Mouse (Mus musculus): Measurements from ENCODE around the gene Sdad1. TPM values are rescaled to one million over a fixed set of nuclear protein-coding genes. Genes with fewer than 3 reads are reported as not detected.
"Not testable (repeated sequence)": the region's sequence is repeated elsewhere in the genome, so short reads cannot be mapped to it uniquely, and the experiment has no call there.

Gene Sdad1
- 40.4 and 40.9 TPM in 2 replicates for polyA plus RNA-seq (2014; fragmentation: Nextera tagmentation; extraction: Ambion mirVana)

DNA sequence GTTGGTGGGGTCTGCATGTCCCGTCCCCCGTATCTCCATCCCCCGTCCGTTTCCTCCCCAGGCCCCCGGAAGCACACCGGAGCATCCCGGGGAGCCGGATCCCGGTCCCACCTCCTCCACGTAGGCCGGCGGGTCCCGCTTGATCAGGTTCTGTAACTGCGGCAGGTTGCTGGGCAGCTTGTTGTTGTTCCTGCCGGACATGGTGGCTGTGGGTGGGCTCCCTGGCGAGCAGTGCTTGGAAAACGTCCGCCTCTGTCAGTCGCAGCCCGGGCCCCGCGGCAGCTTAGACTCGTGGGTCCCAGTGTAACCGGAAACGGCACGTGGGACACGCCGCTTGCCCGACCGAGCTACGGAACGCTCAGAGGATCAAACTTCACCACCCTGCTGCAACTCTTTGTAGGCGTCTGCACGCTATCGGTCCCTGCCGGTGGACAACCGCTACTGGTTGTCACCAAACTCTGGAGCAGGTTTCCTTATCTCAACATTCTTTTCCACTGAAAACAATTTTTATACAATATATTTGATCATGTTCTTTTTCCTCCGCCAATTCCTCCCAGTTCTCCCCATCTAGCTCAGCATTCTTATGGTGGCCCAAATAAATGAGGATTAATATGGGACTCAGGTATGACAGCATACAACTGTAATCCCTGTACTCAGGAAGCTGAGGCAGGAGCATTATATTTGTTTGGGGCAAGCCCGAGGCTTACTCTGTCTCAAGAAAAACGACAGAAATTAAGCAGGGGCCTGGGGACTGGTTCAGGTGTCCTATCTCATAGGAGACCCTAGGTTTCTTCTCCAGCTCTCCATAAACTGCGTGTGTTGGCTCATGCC, at the start of gene Sdad1:
Gene Sdad1 (minus strand): TSS at position 799 of the 831 bp plus-strand sequence.
- ATAC-seq (ENCODE audit: low FRiP score), result peak; percentile 95
- peaks cover 3% of the 10 kb centered on the region; the same call in 1 of the 2 replicates for H3K36me3 ChIP-seq (ENCODE audit: control insufficient read depth, insufficient read depth, low read length)
- DNase-seq (ENCODE audit: low spot score, missing footprints), result peak; percentile 98
- H3K27me3 ChIP-seq (ENCODE audit: control insufficient read depth, insufficient read depth, low read length), result no peaks in the 10 kb centered on the region
- peak within 1 kb of the TSS; percentile 77 for H3K4me2 ChIP-seq
- peaks cover 10% of the 10 kb centered on the region for H3K4me1 ChIP-seq (ENCODE audit: control insufficient read depth, insufficient read depth, low read length)
- H3K4me3 ChIP-seq (ENCODE audit: low read depth, low read length), result peak within 1 kb of the TSS; percentile 83
- no peak within 1 kb of the TSS for H3K27ac ChIP-seq (ENCODE audit: low read depth, low read length)
- peak within 1 kb of the TSS; percentile 78 for H3K9ac ChIP-seq (ENCODE audit: low read length)
- no peaks in the 10 kb centered on the region for H3K9me3 ChIP-seq (ENCODE audit: control insufficient read depth, low read length)
- WGBS, result 3% methylated on average over 41 of the region's 41 CpGs

DNA sequence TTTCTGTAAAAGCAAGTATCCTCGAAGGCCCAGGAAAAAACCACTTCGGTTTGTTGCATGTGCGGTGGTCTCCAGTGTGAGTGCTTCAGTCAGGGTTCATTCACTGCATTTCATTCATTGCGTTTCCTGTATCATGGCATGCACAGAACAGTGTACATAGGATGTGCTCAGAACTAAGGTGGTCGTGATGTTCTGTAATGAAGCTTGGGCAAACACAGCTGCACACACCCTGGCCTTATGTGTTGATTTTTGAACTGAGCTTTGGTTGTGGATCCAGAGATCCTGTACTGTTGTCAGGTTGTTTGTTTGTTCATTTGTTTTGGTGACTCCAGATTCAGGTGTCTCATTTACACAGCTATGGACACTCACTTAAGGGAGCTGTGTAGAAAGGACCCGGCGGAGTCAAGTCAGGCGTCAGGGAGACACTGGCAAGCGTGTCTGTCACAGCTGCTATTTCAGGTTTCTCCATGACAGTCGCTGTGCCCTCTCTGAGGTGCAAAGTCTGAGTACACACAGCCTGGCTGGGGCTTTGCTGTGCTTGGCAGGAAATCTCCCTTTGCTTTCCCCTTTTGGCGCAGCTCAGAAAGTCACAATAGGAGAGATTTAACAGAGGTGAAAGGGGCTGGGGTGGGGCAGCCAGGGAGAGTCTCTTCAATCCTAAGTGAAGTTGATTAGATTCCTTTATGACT, 48.6 kb upstream of the Sdad1 start:
- Histone ChIP-seq H3K27me3 (ENCODE audit: control insufficient read depth, insufficient read depth, low read length) (no peaks in the 10 kb centered on the region), H3K4me1 (ENCODE audit: control insufficient read depth, insufficient read depth, low read length) (no peaks in the 10 kb centered on the region), H3K4me2 (no peak overlapping the region), H3K4me3 (ENCODE audit: low read depth, low read length) (no peak overlapping the region), H3K27ac (ENCODE audit: low read depth, low read length) (no peak overlapping the region), H3K9ac (ENCODE audit: low read length) (no peak overlapping the region), H3K9me3 (ENCODE audit: control insufficient read depth, low read length) (no peaks in the 10 kb centered on the region), H3K36me3 (ENCODE audit: control insufficient read depth, insufficient read depth, low read length) (no peaks in the 10 kb centered on the region)
- DNase-seq (ENCODE audit: low spot score, missing footprints), result no peak
- WGBS, result 78% methylated on average over 11 of the region's 11 CpGs
- no peak for ATAC-seq (ENCODE audit: low FRiP score)

DNA sequence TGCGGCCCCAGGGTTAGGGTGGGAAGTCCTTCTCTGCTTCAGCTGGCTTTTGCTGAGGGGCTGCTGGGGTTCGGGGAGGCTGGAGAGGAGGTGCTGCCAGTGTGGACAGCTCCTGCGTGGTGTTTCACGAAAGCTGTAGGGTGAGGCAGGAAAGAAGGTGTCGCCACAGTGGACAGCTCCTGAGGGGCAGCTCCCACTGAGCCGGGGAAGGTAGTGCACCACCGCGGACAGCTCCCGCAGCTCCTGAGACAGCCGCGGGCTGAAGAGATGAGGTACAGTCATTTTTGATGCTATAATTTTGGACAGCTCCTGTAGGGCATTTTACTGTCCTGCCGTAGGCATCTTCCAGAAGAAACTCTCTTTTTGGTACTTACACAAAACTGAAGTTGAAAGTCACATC, 47.8 kb upstream of the Sdad1 start:
- Histone ChIP-seq H3K27ac (ENCODE audit: low read depth, low read length) (no peak overlapping the region), H3K27me3 (ENCODE audit: control insufficient read depth, insufficient read depth, low read length) (no peaks in the 10 kb centered on the region), H3K9me3 (ENCODE audit: control insufficient read depth, low read length) (no peaks in the 10 kb centered on the region), H3K9ac (ENCODE audit: low read length) (no peak overlapping the region), H3K4me3 (ENCODE audit: low read depth, low read length) (no peak overlapping the region), H3K4me1 (ENCODE audit: control insufficient read depth, insufficient read depth, low read length) (no peaks in the 10 kb centered on the region), H3K4me2 (no peak overlapping the region), H3K36me3 (ENCODE audit: control insufficient read depth, insufficient read depth, low read length) (no peaks in the 10 kb centered on the region)
- ATAC-seq (ENCODE audit: low FRiP score) (no peak), DNase-seq (ENCODE audit: low spot score, missing footprints) (no peak)
- WGBS, result 62% methylated on average over 12 of the region's 12 CpGs

DNA sequence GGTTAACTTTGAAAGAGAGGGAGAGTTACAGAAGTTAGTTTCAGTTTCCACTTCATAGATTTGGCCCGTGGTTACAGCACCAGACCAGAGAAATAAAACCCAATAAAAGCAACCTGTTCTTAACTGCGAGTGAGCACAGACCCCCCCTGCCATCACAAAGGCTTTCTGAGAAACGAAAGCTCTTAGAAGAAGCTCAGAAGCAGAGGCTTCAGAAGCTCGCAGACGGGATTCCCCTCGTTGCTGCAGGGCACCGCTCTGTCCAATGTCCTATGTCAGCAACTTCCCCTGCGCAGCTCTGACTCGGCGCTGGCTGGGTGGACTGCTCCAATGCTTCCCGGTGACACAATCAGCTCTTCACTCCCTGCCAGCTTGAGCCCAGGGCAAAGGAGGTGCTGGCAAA, 43.2 kb upstream of the Sdad1 start:
- Histone ChIP-seq H3K4me1 (ENCODE audit: control insufficient read depth, insufficient read depth, low read length) (no peaks in the 10 kb centered on the region; the same call in 1 of the 2 replicates), H3K27me3 (ENCODE audit: control insufficient read depth, insufficient read depth, low read length) (no peaks in the 10 kb centered on the region), H3K4me2 (no peak overlapping the region), H3K9me3 (ENCODE audit: control insufficient read depth, low read length) (no peaks in the 10 kb centered on the region), H3K4me3 (ENCODE audit: low read depth, low read length) (no peak overlapping the region), H3K9ac (ENCODE audit: low read length) (no peak overlapping the region), H3K27ac (ENCODE audit: low read depth, low read length) (no peak overlapping the region), H3K36me3 (ENCODE audit: control insufficient read depth, insufficient read depth, low read length) (no peaks in the 10 kb centered on the region)
- ATAC-seq (ENCODE audit: low FRiP score) (no peak), DNase-seq (ENCODE audit: low spot score, missing footprints) (no peak)
- 70% methylated on average over 11 of the region's 11 CpGs for WGBS

DNA sequence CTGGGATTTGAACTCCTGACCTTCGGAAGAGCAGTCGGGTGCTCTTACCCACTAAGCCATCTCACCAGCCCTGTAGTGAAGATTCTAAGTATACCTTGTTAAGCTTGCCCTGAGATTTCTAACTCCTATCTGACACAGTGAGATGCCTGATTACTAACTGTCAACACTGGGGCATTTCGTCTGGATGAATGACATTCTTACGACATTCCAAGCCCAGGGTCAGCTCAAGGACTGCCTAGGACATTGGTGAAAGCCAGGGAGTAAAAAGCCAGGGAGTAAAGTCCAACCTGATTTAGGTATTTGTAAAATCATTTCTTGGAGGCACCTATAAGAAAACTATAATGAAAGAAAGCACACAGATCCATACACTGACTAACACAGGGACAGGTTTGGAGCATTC, 42.4 kb upstream of the Sdad1 start:
- H3K27ac ChIP-seq (ENCODE audit: low read depth, low read length); H3K4me3 ChIP-seq (ENCODE audit: low read depth, low read length); H3K4me1 ChIP-seq (ENCODE audit: control insufficient read depth, insufficient read depth, low read length); ATAC-seq (ENCODE audit: low FRiP score); H3K9me3 ChIP-seq (ENCODE audit: control insufficient read depth, low read length); H3K9ac ChIP-seq (ENCODE audit: low read length); H3K27me3 ChIP-seq (ENCODE audit: control insufficient read depth, insufficient read depth, low read length); H3K4me2 ChIP-seq; H3K36me3 ChIP-seq (ENCODE audit: control insufficient read depth, insufficient read depth, low read length): not testable (repeated sequence)
- peak; percentile 37 for DNase-seq (ENCODE audit: low spot score, missing footprints)
- 83% methylated on average over 4 of the region's 4 CpGs for WGBS

DNA sequence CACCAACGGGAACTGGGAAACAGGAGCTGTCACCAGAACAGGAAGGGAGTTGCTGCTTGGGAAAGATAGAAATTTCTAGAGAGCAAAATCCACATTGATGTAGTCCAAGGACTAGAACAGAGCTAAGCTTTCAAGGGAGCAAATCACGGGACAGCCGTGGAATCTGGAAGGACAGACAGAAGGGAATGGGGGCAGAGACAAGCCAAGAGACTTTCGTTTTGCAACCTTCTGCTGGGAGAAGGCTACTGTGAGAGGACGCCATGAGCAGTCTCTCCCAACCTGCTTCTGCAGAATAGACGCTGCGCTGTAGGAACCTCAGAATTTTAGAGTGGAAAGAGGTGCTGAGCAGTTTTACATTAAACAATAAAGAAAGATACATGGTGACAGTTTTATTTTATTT, 39.5 kb upstream of the Sdad1 start:
- no peaks in the 10 kb centered on the region for H3K36me3 ChIP-seq (ENCODE audit: control insufficient read depth, insufficient read depth, low read length)
- no peak overlapping the region for H3K4me2 ChIP-seq
- no peak overlapping the region for H3K27ac ChIP-seq (ENCODE audit: low read depth, low read length)
- no peaks in the 10 kb centered on the region for H3K27me3 ChIP-seq (ENCODE audit: control insufficient read depth, insufficient read depth, low read length)
- peak; percentile 33 for DNase-seq (ENCODE audit: low spot score, missing footprints)
- H3K9me3 ChIP-seq (ENCODE audit: control insufficient read depth, low read length), result no peaks in the 10 kb centered on the region
- no peak for ATAC-seq (ENCODE audit: low FRiP score)
- H3K9ac ChIP-seq (ENCODE audit: low read length), result no peak overlapping the region
- no peaks in the 10 kb centered on the region; the same call in 1 of the 2 replicates for H3K4me1 ChIP-seq (ENCODE audit: control insufficient read depth, insufficient read depth, low read length)
- H3K4me3 ChIP-seq (ENCODE audit: low read depth, low read length), result no peak overlapping the region
- 81% methylated on average over 7 of the region's 7 CpGs for WGBS

DNA sequence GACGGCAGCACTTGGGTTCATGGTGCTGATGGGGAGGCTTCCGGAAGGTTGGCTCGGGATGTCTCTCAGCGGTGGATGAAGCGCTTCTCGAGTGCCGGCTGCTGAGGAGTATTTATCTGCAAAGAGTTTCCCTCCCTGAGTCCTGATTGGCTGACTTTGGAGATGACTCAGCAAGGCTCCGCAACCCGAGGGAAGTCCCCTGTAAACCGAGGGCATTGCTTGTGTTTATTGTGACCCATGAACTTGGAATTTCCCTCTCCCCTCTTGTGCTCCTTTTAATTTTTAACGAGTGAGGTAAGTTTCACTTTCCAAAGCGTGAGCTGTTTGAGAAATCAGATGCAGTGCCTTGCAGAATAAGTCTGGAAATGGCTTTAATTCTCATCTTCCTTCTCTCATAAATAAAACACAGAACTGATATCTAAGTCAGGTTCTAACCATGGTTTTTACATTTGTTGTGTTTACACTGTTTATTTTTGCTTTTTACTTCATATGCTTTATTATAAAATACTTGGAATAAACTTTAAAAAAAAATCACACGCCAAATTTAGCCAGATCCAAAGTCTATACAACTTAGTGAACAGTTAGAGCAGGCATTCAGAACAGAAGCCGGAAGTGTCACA, 38.6 kb upstream of the Sdad1 start, which contains the start of gene Cxcl10:
Gene Cxcl10 (minus strand): TSS at position 96 of the 620 bp plus-strand sequence.
- Histone ChIP-seq H3K9me3 (ENCODE audit: control insufficient read depth, low read length) (no peaks in the 10 kb centered on the region), H3K4me3 (ENCODE audit: low read depth, low read length) (no peak within 1 kb of the TSS), H3K27ac (ENCODE audit: low read depth, low read length) (no peak within 1 kb of the TSS), H3K4me1 (ENCODE audit: control insufficient read depth, insufficient read depth, low read length) (no peaks in the 10 kb centered on the region; the same call in 1 of the 2 replicates), H3K36me3 (ENCODE audit: control insufficient read depth, insufficient read depth, low read length) (no peaks in the 10 kb centered on the region), H3K27me3 (ENCODE audit: control insufficient read depth, insufficient read depth, low read length) (no peaks in the 10 kb centered on the region), H3K9ac (ENCODE audit: low read length) (0 out of 2 replicates have a peak within 1 kb of the TSS, but pooled peaks have one; percentile 2), H3K4me2 (peak within 1 kb of the TSS; percentile 28)
- ATAC-seq (ENCODE audit: low FRiP score), result peak; percentile 65
- WGBS, result 30% methylated on average over 14 of the region's 14 CpGs
- peak; percentile 87 for DNase-seq (ENCODE audit: low spot score, missing footprints)

DNA sequence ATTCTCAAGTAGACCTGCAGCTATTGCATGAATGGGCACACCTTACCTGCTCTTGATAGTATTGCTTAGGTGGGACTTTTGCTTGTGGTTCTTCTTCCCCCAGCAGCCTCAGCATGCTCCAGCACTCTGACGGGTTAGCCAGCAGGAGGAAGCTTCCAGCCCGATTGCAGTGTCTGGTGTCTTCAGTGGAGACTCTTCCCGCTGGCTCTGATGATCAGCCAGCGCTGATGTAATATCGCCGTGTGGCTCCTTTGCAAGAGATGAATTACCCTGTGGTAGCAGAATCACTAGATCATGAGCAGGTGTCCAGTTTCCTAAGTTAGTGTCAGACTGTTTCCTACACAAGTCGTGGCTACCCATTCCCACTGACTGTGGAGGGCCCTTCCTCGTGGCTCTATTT, 34.7 kb upstream of the Sdad1 start:
- no peak overlapping the region for H3K4me3 ChIP-seq (ENCODE audit: low read depth, low read length)
- DNase-seq (ENCODE audit: low spot score, missing footprints) (no peak), ATAC-seq (ENCODE audit: low FRiP score) (no peak)
- H3K9ac ChIP-seq (ENCODE audit: low read length), result no peak overlapping the region
- H3K27me3 ChIP-seq (ENCODE audit: control insufficient read depth, insufficient read depth, low read length), result no peaks in the 10 kb centered on the region
- 85% methylated on average over 8 of the region's 8 CpGs for WGBS
- H3K4me1 ChIP-seq (ENCODE audit: control insufficient read depth, insufficient read depth, low read length), result no peaks in the 10 kb centered on the region; the same call in 1 of the 2 replicates
- no peak overlapping the region for H3K27ac ChIP-seq (ENCODE audit: low read depth, low read length)
- no peaks in the 10 kb centered on the region for H3K9me3 ChIP-seq (ENCODE audit: control insufficient read depth, low read length)
- H3K36me3 ChIP-seq (ENCODE audit: control insufficient read depth, insufficient read depth, low read length), result no peaks in the 10 kb centered on the region
- H3K4me2 ChIP-seq, result no peak overlapping the region

DNA sequence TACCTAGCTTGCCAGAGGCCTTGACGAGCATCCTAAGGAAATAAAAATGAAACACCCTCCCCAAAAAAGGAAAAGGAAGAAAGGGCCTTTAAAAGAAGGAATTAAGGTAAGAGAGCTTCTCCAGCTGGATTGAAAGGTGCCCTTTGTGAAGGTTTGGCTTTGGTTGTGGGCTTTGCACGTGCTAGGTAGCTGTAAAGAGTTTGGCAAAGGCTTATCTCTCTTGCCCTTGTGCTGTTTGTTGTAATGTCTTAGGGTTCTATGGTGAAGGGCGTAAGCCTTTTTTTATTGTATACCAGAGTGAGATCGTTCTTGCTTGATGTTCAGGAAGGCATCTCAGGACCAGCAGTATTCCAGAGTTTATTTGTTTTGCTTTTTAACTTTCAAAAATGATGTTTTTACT, 30.3 kb upstream of the Sdad1 start:
- no peak for DNase-seq (ENCODE audit: low spot score, missing footprints)
- H3K9me3 ChIP-seq (ENCODE audit: control insufficient read depth, low read length), result no peaks in the 10 kb centered on the region
- WGBS, result 79% methylated on average over 4 of the region's 4 CpGs
- H3K9ac ChIP-seq (ENCODE audit: low read length), result no peak overlapping the region
- no peaks in the 10 kb centered on the region for H3K36me3 ChIP-seq (ENCODE audit: control insufficient read depth, insufficient read depth, low read length)
- H3K27ac ChIP-seq (ENCODE audit: low read depth, low read length), result no peak overlapping the region
- H3K27me3 ChIP-seq (ENCODE audit: control insufficient read depth, insufficient read depth, low read length), result no peaks in the 10 kb centered on the region
- no peak overlapping the region for H3K4me2 ChIP-seq
- H3K4me1 ChIP-seq (ENCODE audit: control insufficient read depth, insufficient read depth, low read length), result no peaks in the 10 kb centered on the region
- no peak overlapping the region for H3K4me3 ChIP-seq (ENCODE audit: low read depth, low read length)
- no peak for ATAC-seq (ENCODE audit: low FRiP score)

Data from midbrain, embryonic 11.5 days (tissue).